Mouse (Mus musculus): ENCODE measurements around the gene Cenpo. TPM values are rescaled to one million over a fixed set of nuclear protein-coding genes. Genes with fewer than 3 reads are reported as not detected.

The Cenpo gene
- polyA plus RNA-seq, 1 experiment from 2014 or later = 4.7 TPM

- DNase-seq (no peak), ATAC-seq (no peak)
- Histone ChIP-seq H3K4me3 (ENCODE audit: low read depth, low read length) (no peak overlapping the region), H3K9me3 (ENCODE audit: low read length) (no peaks in the 10 kb centered on the region), H3K27ac (ENCODE audit: low read depth) (no peak overlapping the region), H3K4me1 (ENCODE audit: insufficient read depth) (no peaks in the 10 kb centered on the region), H3K27me3 (ENCODE audit: insufficient read depth, low read length) (no peaks in the 10 kb centered on the region), H3K36me3 (replicated peaks; ENCODE audit: insufficient read depth, low read length) (no peaks in the 10 kb centered on the region), H3K9ac (replicated peaks) (no peak overlapping the region), H3K4me2 (ENCODE audit: low read depth, low read length) (no peak overlapping the region)
- WGBS (ENCODE audit: insufficient replicate concordance) = 84% methylated on average over 6 of the region's 6 CpGs
- no peak for TF ChIP-seq CTCF (IDR thresholded peaks at IDR 0.05; ENCODE audit: low read depth)
- no peak for TF ChIP-seq EP300 (IDR thresholded peaks at IDR 0.05; ENCODE audit: low read depth)
These were observed 54.3 kb downstream of the Cenpo start for GRCm38 (mm10) chr12:4179671-4180233.

GRCm38 (mm10) chr12:4178839-4179238 is 55.3 kb downstream of the Cenpo start:
- Histone ChIP-seq H3K4me3 (ENCODE audit: low read depth, low read length) (no peak overlapping the region), H3K9ac (replicated peaks) (no peak overlapping the region), H3K4me2 (ENCODE audit: low read depth, low read length) (no peak overlapping the region), H3K4me1 (ENCODE audit: insufficient read depth) (no peaks in the 10 kb centered on the region), H3K27me3 (ENCODE audit: insufficient read depth, low read length) (no peaks in the 10 kb centered on the region), H3K36me3 (replicated peaks; ENCODE audit: insufficient read depth, low read length) (no peaks in the 10 kb centered on the region), H3K9me3 (ENCODE audit: low read length) (no peaks in the 10 kb centered on the region), H3K27ac (ENCODE audit: low read depth) (no peak overlapping the region)
- DNase-seq (no peak), ATAC-seq (no peak)
- TF ChIP-seq CTCF (IDR thresholded peaks at IDR 0.05; ENCODE audit: low read depth) (no peak), EP300 (IDR thresholded peaks at IDR 0.05; ENCODE audit: low read depth) (no peak)
- WGBS (ENCODE audit: insufficient replicate concordance) = 66% methylated on average over 5 of the region's 5 CpGs

- ATAC-seq = no peak
These were observed 60.8 kb downstream of the Cenpo start for GRCm38 (mm10) chr12:4173108-4173790.

GRCm38 (mm10) chr12:4169622-4170021 is 64.5 kb downstream of the Cenpo start:
- Histone ChIP-seq H3K27ac (ENCODE audit: low read depth) (no peak overlapping the region), H3K27me3 (ENCODE audit: insufficient read depth, low read length) (no peaks in the 10 kb centered on the region), H3K4me1 (ENCODE audit: insufficient read depth) (no peaks in the 10 kb centered on the region), H3K4me2 (ENCODE audit: low read depth, low read length) (no peak overlapping the region), H3K9me3 (ENCODE audit: low read length) (no peaks in the 10 kb centered on the region), H3K4me3 (ENCODE audit: low read depth, low read length) (no peak overlapping the region), H3K9ac (replicated peaks) (no peak overlapping the region), H3K36me3 (replicated peaks; ENCODE audit: insufficient read depth, low read length) (no peaks in the 10 kb centered on the region)
- WGBS (ENCODE audit: insufficient replicate concordance) = 82% methylated on average over 5 of the region's 5 CpGs
- no peak for ATAC-seq
- DNase-seq = no peak
- TF ChIP-seq EP300 (IDR thresholded peaks at IDR 0.05; ENCODE audit: low read depth) (no peak), CTCF (IDR thresholded peaks at IDR 0.05; ENCODE audit: low read depth) (no peak)

More at GRCm38 (mm10) chr12:4173108-4173790, 60.8 kb downstream of the Cenpo start:
- TF ChIP-seq EP300 (IDR thresholded peaks at IDR 0.05; ENCODE audit: low read depth) (no peak), CTCF (IDR thresholded peaks at IDR 0.05; ENCODE audit: low read depth) (no peak)
- Histone ChIP-seq H3K4me2 (ENCODE audit: low read depth, low read length) (no peak overlapping the region), H3K4me3 (ENCODE audit: low read depth, low read length) (no peak overlapping the region), H3K27ac (ENCODE audit: low read depth) (no peak overlapping the region), H3K36me3 (replicated peaks; ENCODE audit: insufficient read depth, low read length) (no peaks in the 10 kb centered on the region), H3K9ac (replicated peaks) (no peak overlapping the region), H3K4me1 (ENCODE audit: insufficient read depth) (no peaks in the 10 kb centered on the region), H3K27me3 (ENCODE audit: insufficient read depth, low read length) (no peaks in the 10 kb centered on the region), H3K9me3 (ENCODE audit: low read length) (no peaks in the 10 kb centered on the region)
- 71% methylated on average over 15 of the region's 15 CpGs for WGBS (ENCODE audit: insufficient replicate concordance)
- no peak for DNase-seq

GRCm38 (mm10) chr12:4169058-4169457 is 65.0 kb downstream of the Cenpo start:
- H3K9ac ChIP-seq (replicated peaks) = no peak overlapping the region
- no peaks in the 10 kb centered on the region for H3K9me3 ChIP-seq (ENCODE audit: low read length)
- WGBS (ENCODE audit: insufficient replicate concordance) = 83% methylated on average over 1 of the region's 1 CpGs
- no peak for DNase-seq
- H3K36me3 ChIP-seq (replicated peaks; ENCODE audit: insufficient read depth, low read length) = no peaks in the 10 kb centered on the region
- no peak overlapping the region for H3K4me3 ChIP-seq (ENCODE audit: low read depth, low read length)
- no peak overlapping the region for H3K4me2 ChIP-seq (ENCODE audit: low read depth, low read length)
- no peak for ATAC-seq
- TF ChIP-seq CTCF (IDR thresholded peaks at IDR 0.05; ENCODE audit: low read depth) = no peak
- no peak for TF ChIP-seq EP300 (IDR thresholded peaks at IDR 0.05; ENCODE audit: low read depth)
- no peaks in the 10 kb centered on the region for H3K27me3 ChIP-seq (ENCODE audit: insufficient read depth, low read length)
- no peaks in the 10 kb centered on the region for H3K4me1 ChIP-seq (ENCODE audit: insufficient read depth)
- no peak overlapping the region for H3K27ac ChIP-seq (ENCODE audit: low read depth)

GRCm38 (mm10) chr12:4166970-4167369 is 67.1 kb downstream of the Cenpo start:
- H3K36me3 ChIP-seq (replicated peaks; ENCODE audit: insufficient read depth, low read length) = no peaks in the 10 kb centered on the region
- no peak for DNase-seq
- no peak overlapping the region for H3K27ac ChIP-seq (ENCODE audit: low read depth)
- no peaks in the 10 kb centered on the region for H3K9me3 ChIP-seq (ENCODE audit: low read length)
- no peak overlapping the region for H3K4me3 ChIP-seq (ENCODE audit: low read depth, low read length)
- no peaks in the 10 kb centered on the region for H3K27me3 ChIP-seq (ENCODE audit: insufficient read depth, low read length)
- ATAC-seq = no peak
- no peak for TF ChIP-seq CTCF (IDR thresholded peaks at IDR 0.05; ENCODE audit: low read depth)
- H3K4me2 ChIP-seq (ENCODE audit: low read depth, low read length) = no peak overlapping the region
- H3K9ac ChIP-seq (replicated peaks) = no peak overlapping the region
- 61% methylated on average over 3 of the region's 3 CpGs for WGBS (ENCODE audit: insufficient replicate concordance)
- no peaks in the 10 kb centered on the region for H3K4me1 ChIP-seq (ENCODE audit: insufficient read depth)
